Mouse (Mus musculus): ENCODE data around the gene Ulk4.

The Ulk4 gene

GRCm38 (mm10) chr9:121187811-121188210, 89.2 kb downstream of the Ulk4 start:
- no peak for DNase-seq

- no peak for DNase-seq
Measured at GRCm38 (mm10) chr9:121185796-121186195, 91.2 kb downstream of the Ulk4 start.

GRCm38 (mm10) chr9:121176350-121176749, 100.6 kb downstream of the Ulk4 start:
- no peak for DNase-seq

- no peak for DNase-seq
Measured at GRCm38 (mm10) chr9:121175201-121175600, 101.8 kb downstream of the Ulk4 start.

- DNase-seq, result no peak
Measured at GRCm38 (mm10) chr9:121172123-121172522, 104.9 kb downstream of the Ulk4 start.

- DNase-seq, result no peak
Measured at GRCm38 (mm10) chr9:121171609-121172008, 105.4 kb downstream of the Ulk4 start.

GRCm38 (mm10) chr9:121164607-121165006, 112.4 kb downstream of the Ulk4 start:
- no peak for DNase-seq

- DNase-seq, result peak in 1 of 2 experiments; percentile 19
Measured at GRCm38 (mm10) chr9:121162789-121163188, 114.2 kb downstream of the Ulk4 start.

GRCm38 (mm10) chr9:121161818-121162565, 115.0 kb downstream of the Ulk4 start:
- no peak for DNase-seq

- peak; percentile 6 to 35 for DNase-seq
Measured at GRCm38 (mm10) chr9:121156253-121156831, 120.7 kb downstream of the Ulk4 start.

- no peak for DNase-seq
Measured at GRCm38 (mm10) chr9:121153276-121153675, 123.7 kb downstream of the Ulk4 start.

GRCm38 (mm10) chr9:121148602-121149001, 128.4 kb downstream of the Ulk4 start:
- no peak for DNase-seq

GRCm38 (mm10) chr9:121143208-121143607, 133.8 kb downstream of the Ulk4 start:
- no peak for DNase-seq

GRCm38 (mm10) chr9:121132549-121132948, 144.4 kb downstream of the Ulk4 start:
- no peak for DNase-seq

GRCm38 (mm10) chr9:121129533-121129932, 147.5 kb downstream of the Ulk4 start:
- no peak for DNase-seq

GRCm38 (mm10) chr9:121128934-121129333, 148.1 kb downstream of the Ulk4 start:
- no peak for DNase-seq

GRCm38 (mm10) chr9:121127025-121127424, 150.0 kb downstream of the Ulk4 start:
- DNase-seq, result no peak

GRCm38 (mm10) chr9:121124705-121125104, 152.3 kb downstream of the Ulk4 start:
- DNase-seq, result no peak

GRCm38 (mm10) chr9:121122039-121122438, 155.0 kb downstream of the Ulk4 start:
- no peak for DNase-seq

GRCm38 (mm10) chr9:121117936-121118335, 159.1 kb downstream of the Ulk4 start:
- no peak for DNase-seq

- no peak for DNase-seq
Measured at GRCm38 (mm10) chr9:121112131-121112530, 164.9 kb downstream of the Ulk4 start.

GRCm38 (mm10) chr9:121108110-121108509, 168.9 kb downstream of the Ulk4 start:
- peak; percentile 54 to 75 for DNase-seq

- DNase-seq, result peak; percentile 13 to 42
Measured at GRCm38 (mm10) chr9:121107643-121108042, 169.4 kb downstream of the Ulk4 start.

GRCm38 (mm10) chr9:121107101-121107500, 169.9 kb downstream of the Ulk4 start:
- no peak for DNase-seq

- no peak for DNase-seq
Measured at GRCm38 (mm10) chr9:121101516-121101915, 175.5 kb downstream of the Ulk4 start.

Measured in lung, postnatal 4 days (tissue).